Mouse (Mus musculus): Measurements from ENCODE around the gene Zrsr1.

DNA sequence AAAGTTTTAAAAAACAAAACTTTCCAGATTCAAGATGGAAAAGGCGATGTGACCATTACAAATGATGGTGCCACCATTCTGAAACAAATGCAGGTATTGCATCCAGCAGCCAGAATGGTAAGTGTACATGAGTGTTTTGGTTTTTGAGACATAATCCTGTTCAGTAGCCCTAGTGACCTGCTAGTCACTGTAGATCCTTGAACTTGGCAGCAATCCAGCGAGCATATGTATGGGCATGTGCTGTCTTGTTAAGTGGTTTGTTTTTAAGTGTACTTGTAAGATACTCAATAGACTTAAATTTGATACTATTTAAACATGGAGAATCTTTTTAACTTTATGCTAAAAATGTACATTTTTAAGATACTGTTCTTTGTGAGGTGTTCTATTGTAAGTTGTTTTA lies 22.5 kb downstream of the Zrsr1 start:
- TF ChIP-seq CTCF (IDR thresholded peaks at IDR 0.05) (no peak), POLR2A (IDR thresholded peaks at IDR 0.05; ENCODE audit: insufficient read depth, low read depth, low read length) (no peak), EP300 (IDR thresholded peaks at IDR 0.05; ENCODE audit: insufficient read depth, low read depth, low read length) (no peak)
